Mouse (Mus musculus) brown adipose tissue, adult 24 weeks (tissue): ENCODE measurements around the gene Gm49450. TPM values are rescaled to one million over a fixed set of nuclear protein-coding genes. Genes with fewer than 3 reads are reported as not detected.
A peak's percentile ranks its signal among the peaks of the same experiment; 100 is the strongest.
"Not testable (repeated sequence)": the region's sequence is repeated elsewhere in the genome, so short reads cannot be mapped to it uniquely, and the experiment has no call there.

Experiments
- H3K27ac ChIP-seq: fragments of 200-500 bp; replicated peaks from 2 replicates; pipeline ENCODE4 v1.5.1; 2012; ENCODE audit warnings: low read depth, mild to moderate bottlenecking, low read length
- H3K4me1 ChIP-seq: fragments of 200-500 bp; 2 replicates; pipeline ENCODE4 v1.6.1; 2012; ENCODE audit warnings: low read length, mixed read lengths; ENCODE audit not compliant: control insufficient read depth, insufficient read depth, insufficient read length
- H3K4me3 ChIP-seq: fragments of 200-500 bp; 2 replicates; pipeline ENCODE4 v1.5.1; 2012; ENCODE audit warnings: low read depth, mild to moderate bottlenecking, low read length, moderate library complexity; ENCODE audit not compliant: insufficient read depth
- polyA plus RNA-seq: library from polyadenylated mRNA; stranded (reverse); fragments of >200 nt; gene quantifications from 2 replicates; pipeline ENCODE4 v1.2.4, GENCODE M21; 2012; ENCODE audit not compliant: missing spikeins, insufficient read depth, insufficient read length

Gm49450 gene
- polyA plus RNA-seq, 1 experiment, result not detected

GRCm38 (mm10) chr15:98930017-98930734 lies 23.2 kb downstream of the Gm49450 start:
- peaks cover under 1% of the 10 kb centered on the region; the same call in 1 of the 2 replicates for H3K4me1 ChIP-seq
- H3K27ac ChIP-seq, result no peak overlapping the region
- no peak overlapping the region for H3K4me3 ChIP-seq

- Histone ChIP-seq H3K4me1 (no peaks in the 10 kb centered on the region), H3K4me3 (no peak overlapping the region), H3K27ac (no peak overlapping the region)
Measured at GRCm38 (mm10) chr15:98928598-98929240, 24.6 kb downstream of the Gm49450 start.

- Histone ChIP-seq H3K4me3 (no peak overlapping the region), H3K27ac (no peak overlapping the region), H3K4me1 (no peaks in the 10 kb centered on the region)
Measured at GRCm38 (mm10) chr15:98927566-98927965, 25.8 kb downstream of the Gm49450 start.

GRCm38 (mm10) chr15:98924682-98925081 lies 28.7 kb downstream of the Gm49450 start:
- Histone ChIP-seq H3K4me3 (no peak overlapping the region), H3K27ac (no peak overlapping the region), H3K4me1 (no peaks in the 10 kb centered on the region)

GRCm38 (mm10) chr15:98923031-98923537 lies 30.3 kb downstream of the Gm49450 start:
- H3K4me3 ChIP-seq, result no peak overlapping the region
- H3K4me1 ChIP-seq, result no peaks in the 10 kb centered on the region
- H3K27ac ChIP-seq, result no peak overlapping the region

- Histone ChIP-seq H3K4me3 (no peak overlapping the region), H3K27ac (no peak overlapping the region), H3K4me1 (no peaks in the 10 kb centered on the region)
Measured at GRCm38 (mm10) chr15:98922581-98922980, 30.8 kb downstream of the Gm49450 start.

- Histone ChIP-seq H3K27ac (no peak overlapping the region), H3K4me1 (no peaks in the 10 kb centered on the region)
Measured at GRCm38 (mm10) chr15:98921510-98921909, 31.8 kb downstream of the Gm49450 start.

GRCm38 (mm10) chr15:98918499-98918895 lies 34.9 kb downstream of the Gm49450 start:
- Histone ChIP-seq H3K4me3 (peak overlapping the region; percentile 62), H3K27ac (peak overlapping the region; percentile 68)
- not testable (repeated sequence) for H3K4me1 ChIP-seq

More at GRCm38 (mm10) chr15:98921510-98921909, 31.8 kb downstream of the Gm49450 start:
- H3K4me3 ChIP-seq, result no peak overlapping the region

GRCm38 (mm10) chr15:98917538-98918498 lies 35.5 kb downstream of the Gm49450 start, which contains the start of gene Lmbr1l:
Gene Lmbr1l (minus strand): TSS chr15:98918231.
- H3K27ac ChIP-seq, result peak within 1 kb of the TSS; percentile 68
- peaks cover 5% of the 10 kb centered on the region; the same call in 1 of the 2 replicates for H3K4me1 ChIP-seq
- peak within 1 kb of the TSS; percentile 69 for H3K4me3 ChIP-seq

GRCm38 (mm10) chr15:98917091-98917490 lies 36.3 kb downstream of the Gm49450 start:
- Histone ChIP-seq H3K4me3 (peak overlapping the region; percentile 69), H3K4me1 (peaks cover 5% of the 10 kb centered on the region; the same call in 1 of the 2 replicates), H3K27ac (0 out of 2 replicates have a peak overlapping the region, but pooled peaks have one; percentile 7)

- Histone ChIP-seq H3K27ac (no peak overlapping the region), H3K4me1 (peaks cover 5% of the 10 kb centered on the region; the same call in 1 of the 2 replicates), H3K4me3 (peak overlapping the region; percentile 3; the same call in 1 of the 2 replicates)
Measured at GRCm38 (mm10) chr15:98916016-98916415, 37.3 kb downstream of the Gm49450 start.

GRCm38 (mm10) chr15:98914903-98915302 lies 38.4 kb downstream of the Gm49450 start:
- Histone ChIP-seq H3K4me1 (peaks cover 5% of the 10 kb centered on the region; the same call in 1 of the 2 replicates), H3K27ac (no peak overlapping the region), H3K4me3 (no peak overlapping the region)

- Histone ChIP-seq H3K4me1 (no peaks in the 10 kb centered on the region), H3K4me3 (no peak overlapping the region), H3K27ac (no peak overlapping the region)
Measured at GRCm38 (mm10) chr15:98904692-98905091, 48.7 kb downstream of the Gm49450 start.

- Histone ChIP-seq H3K4me1 (no peaks in the 10 kb centered on the region; the same call in 1 of the 2 replicates), H3K27ac (no peak overlapping the region), H3K4me3 (no peak overlapping the region)
Measured at GRCm38 (mm10) chr15:98902600-98902999, 50.8 kb downstream of the Gm49450 start.
